Mouse (Mus musculus): ENCODE measurements at regions not wholly inside any gene's neighbourhood (a gene's known extent, or its start where the extent isn't known, plus 50 kb on each side); places are given as distances from the start of the nearest gene placed in this dataset.

- TF ChIP-seq CTCF (conservative IDR thresholded peaks at IDR 0.05; ENCODE audit: low read length) (no peak), POU5F1 (IDR thresholded peaks at IDR 0.05; ENCODE audit: borderline replicate concordance, low read length) (no peak), NANOG (IDR thresholded peaks at IDR 0.05; ENCODE audit: borderline replicate concordance, low read length) (no peak)
These were observed 405.6 kb upstream of the Pik3r1 start for GRCm38 (mm10) chr13:102173382-102174234.

Data from E14TG2a.4 (cell line).